Mouse (Mus musculus) E14TG2a.4 (cell line): ENCODE results near the gene Slc7a14.

Experiments
- CTCF ChIP-seq: conservative IDR thresholded peaks from 2 replicates; pipeline ENCODE4 v1.5.1; 2014; ENCODE audit warnings: low read length
- POU5F1 ChIP-seq: IDR thresholded peaks from 2 replicates; pipeline ENCODE4 v1.6.1; 2014; ENCODE audit warnings: low read length, borderline replicate concordance

DNA sequence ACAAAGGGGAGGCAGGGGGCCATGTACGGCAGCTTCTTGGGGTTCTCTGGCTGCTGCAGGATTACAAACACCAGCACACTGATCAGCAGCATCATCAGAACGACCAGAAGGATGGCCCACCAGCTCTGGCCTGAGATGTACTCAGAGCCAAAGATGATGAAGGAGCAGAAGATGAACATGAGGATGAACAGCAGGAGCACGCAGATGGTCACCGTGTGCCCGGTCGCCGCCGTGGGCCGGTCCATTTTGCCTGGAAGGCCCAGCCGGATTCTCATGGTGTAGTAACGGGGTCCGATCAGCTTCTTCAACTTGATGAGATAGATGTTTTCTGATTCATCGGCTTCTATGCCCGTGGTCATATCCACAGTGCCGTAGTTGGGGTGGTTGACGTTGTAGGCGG is 86.6 kb downstream of the Slc7a14 start:
- TF ChIP-seq CTCF (no peak), POU5F1 (no peak)
